Mouse (Mus musculus): ENCODE measurements at regions not wholly inside any gene's neighbourhood (a gene's known extent, or its start where the extent isn't known, plus 50 kb on each side); places are given as distances from the start of the nearest gene placed in this dataset.

GRCm38 (mm10) chr1:190447253-190447652 is 276.7 kb upstream of the Prox1 start:
- no peak for ATAC-seq (ENCODE audit: low read depth)
- Histone ChIP-seq H3K9ac (no peak overlapping the region), H3K27ac (replicated peaks) (no peak overlapping the region), H3K4me3 (no peak overlapping the region), H3K4me1 (replicated peaks) (0 out of 2 replicates have a peak, but pooled peaks cover 5% of the 10 kb centered on the region), H3K4me2 (no peak overlapping the region), H3K27me3 (peaks cover 16% of the 10 kb centered on the region), H3K36me3 (no peaks in the 10 kb centered on the region), H3K9me3 (no peaks in the 10 kb centered on the region)
- 85% methylated on average over 7 of the region's 7 CpGs for WGBS

- Histone ChIP-seq H3K4me3 (no peak overlapping the region), H3K4me2 (no peak overlapping the region), H3K9me3 (no peaks in the 10 kb centered on the region), H3K27ac (replicated peaks) (no peak overlapping the region), H3K27me3 (peaks cover 16% of the 10 kb centered on the region), H3K4me1 (replicated peaks) (0 out of 2 replicates have a peak, but pooled peaks cover 5% of the 10 kb centered on the region), H3K36me3 (no peaks in the 10 kb centered on the region), H3K9ac (no peak overlapping the region)
- no peak for ATAC-seq (ENCODE audit: low read depth)
- 85% methylated on average over 5 of the region's 5 CpGs for WGBS
Observed at GRCm38 (mm10) chr1:190446676-190447075, 276.2 kb upstream of the Prox1 start.

- Histone ChIP-seq H3K36me3 (no peaks in the 10 kb centered on the region), H3K27me3 (peaks cover 16% of the 10 kb centered on the region), H3K4me2 (no peak overlapping the region), H3K9me3 (no peaks in the 10 kb centered on the region), H3K9ac (no peak overlapping the region), H3K4me3 (no peak overlapping the region), H3K27ac (replicated peaks) (no peak overlapping the region), H3K4me1 (replicated peaks) (0 out of 2 replicates have a peak, but pooled peaks cover 5% of the 10 kb centered on the region)
- no peak for ATAC-seq (ENCODE audit: low read depth)
- 63% methylated on average over 9 of the region's 9 CpGs for WGBS
Observed at GRCm38 (mm10) chr1:190444366-190444765, 273.9 kb upstream of the Prox1 start.

GRCm38 (mm10) chr1:190443234-190443633 is 272.7 kb upstream of the Prox1 start:
- WGBS, result 85% methylated on average over 3 of the region's 3 CpGs
- no peak overlapping the region for H3K4me3 ChIP-seq
- H3K27me3 ChIP-seq, result peaks cover 12% of the 10 kb centered on the region
- no peaks in the 10 kb centered on the region for H3K9me3 ChIP-seq
- no peak overlapping the region for H3K27ac ChIP-seq (replicated peaks)
- no peaks in the 10 kb centered on the region for H3K36me3 ChIP-seq
- H3K4me1 ChIP-seq (replicated peaks), result 0 out of 2 replicates have a peak, but pooled peaks cover 2% of the 10 kb centered on the region
- H3K4me2 ChIP-seq, result no peak overlapping the region
- H3K9ac ChIP-seq, result no peak overlapping the region
- no peak for ATAC-seq (ENCODE audit: low read depth)

- no peaks in the 10 kb centered on the region for H3K9me3 ChIP-seq
- H3K27ac ChIP-seq (replicated peaks), result no peak overlapping the region
- no peak for ATAC-seq (ENCODE audit: low read depth)
- H3K4me1 ChIP-seq (replicated peaks), result 0 out of 2 replicates have a peak, but pooled peaks cover 3% of the 10 kb centered on the region
- 82% methylated on average over 4 of the region's 4 CpGs for WGBS
- no peak overlapping the region for H3K4me2 ChIP-seq
- peaks cover 2% of the 10 kb centered on the region for H3K27me3 ChIP-seq
- H3K4me3 ChIP-seq, result no peak overlapping the region
- H3K9ac ChIP-seq, result no peak overlapping the region
- no peaks in the 10 kb centered on the region for H3K36me3 ChIP-seq
Observed at GRCm38 (mm10) chr1:190442166-190442565, 271.7 kb upstream of the Prox1 start.

- ATAC-seq (ENCODE audit: low read depth), result no peak
- Histone ChIP-seq H3K4me1 (replicated peaks) (0 out of 2 replicates have a peak, but pooled peaks cover 6% of the 10 kb centered on the region), H3K9ac (no peak overlapping the region), H3K27me3 (no peaks in the 10 kb centered on the region), H3K9me3 (no peaks in the 10 kb centered on the region), H3K36me3 (no peaks in the 10 kb centered on the region), H3K4me3 (no peak overlapping the region), H3K27ac (replicated peaks) (no peak overlapping the region), H3K4me2 (no peak overlapping the region)
- WGBS, result 82% methylated on average over 2 of the region's 2 CpGs
Observed at GRCm38 (mm10) chr1:190438789-190439188, 268.3 kb upstream of the Prox1 start.

GRCm38 (mm10) chr1:190422874-190423273 is 252.4 kb upstream of the Prox1 start:
- Histone ChIP-seq H3K4me1 (replicated peaks) (no peaks in the 10 kb centered on the region), H3K27ac (replicated peaks) (no peak overlapping the region), H3K4me3 (no peak overlapping the region), H3K4me2 (no peak overlapping the region), H3K27me3 (no peaks in the 10 kb centered on the region), H3K9me3 (no peaks in the 10 kb centered on the region), H3K36me3 (no peaks in the 10 kb centered on the region), H3K9ac (no peak overlapping the region)
- 54% methylated on average over 9 of the region's 9 CpGs for WGBS
- 0 out of 2 replicates have a peak, but pooled peaks have one; percentile 11 for ATAC-seq (ENCODE audit: low read depth)

- Histone ChIP-seq H3K27me3 (no peaks in the 10 kb centered on the region), H3K9ac (no peak overlapping the region), H3K4me1 (replicated peaks) (peaks cover 5% of the 10 kb centered on the region; the same call in 1 of the 2 replicates), H3K27ac (replicated peaks) (no peak overlapping the region), H3K4me3 (no peak overlapping the region), H3K4me2 (no peak overlapping the region), H3K9me3 (no peaks in the 10 kb centered on the region), H3K36me3 (no peaks in the 10 kb centered on the region)
- ATAC-seq (ENCODE audit: low read depth), result no peak
- 85% methylated on average over 13 of the region's 13 CpGs for WGBS
Observed at GRCm38 (mm10) chr1:190419709-190420108, 249.2 kb upstream of the Prox1 start.

GRCm38 (mm10) chr1:190417326-190417725 is 246.8 kb upstream of the Prox1 start:
- WGBS, result 4% methylated on average over 11 of the region's 11 CpGs
- no peak for ATAC-seq (ENCODE audit: low read depth)

GRCm38 (mm10) chr1:190411756-190412155 is 241.2 kb upstream of the Prox1 start:
- no peak for ATAC-seq (ENCODE audit: low read depth)
- no peaks in the 10 kb centered on the region for H3K27me3 ChIP-seq
- no peak overlapping the region for H3K9ac ChIP-seq
- H3K4me2 ChIP-seq, result no peak overlapping the region
- H3K36me3 ChIP-seq, result no peaks in the 10 kb centered on the region
- WGBS, result 84% methylated on average over 5 of the region's 5 CpGs
- H3K4me3 ChIP-seq, result no peak overlapping the region
- no peaks in the 10 kb centered on the region for H3K9me3 ChIP-seq
- no peak overlapping the region for H3K27ac ChIP-seq (replicated peaks)
- H3K4me1 ChIP-seq (replicated peaks), result no peaks in the 10 kb centered on the region

More at GRCm38 (mm10) chr1:190417326-190417725, 246.8 kb upstream of the Prox1 start:
- H3K9me3 ChIP-seq, result no peaks in the 10 kb centered on the region
- no peak overlapping the region for H3K4me3 ChIP-seq
- peaks cover 5% of the 10 kb centered on the region; the same call in 1 of the 2 replicates for H3K4me1 ChIP-seq (replicated peaks)
- no peaks in the 10 kb centered on the region for H3K27me3 ChIP-seq
- H3K27ac ChIP-seq (replicated peaks), result no peak overlapping the region
- no peaks in the 10 kb centered on the region for H3K36me3 ChIP-seq
- H3K4me2 ChIP-seq, result no peak overlapping the region
- H3K9ac ChIP-seq, result no peak overlapping the region

GRCm38 (mm10) chr1:190403335-190403734 is 232.8 kb upstream of the Prox1 start:
- Histone ChIP-seq H3K27me3 (no peaks in the 10 kb centered on the region), H3K4me1 (replicated peaks) (0 out of 2 replicates have a peak, but pooled peaks cover 5% of the 10 kb centered on the region), H3K36me3 (no peaks in the 10 kb centered on the region), H3K4me3 (no peak overlapping the region), H3K27ac (replicated peaks) (no peak overlapping the region), H3K9me3 (no peaks in the 10 kb centered on the region), H3K9ac (no peak overlapping the region), H3K4me2 (no peak overlapping the region)
- no peak for ATAC-seq (ENCODE audit: low read depth)
- 69% methylated on average over 12 of the region's 12 CpGs for WGBS

GRCm38 (mm10) chr1:190398308-190398707 is 227.8 kb upstream of the Prox1 start:
- Histone ChIP-seq H3K27ac (replicated peaks) (no peak overlapping the region), H3K9ac (no peak overlapping the region), H3K36me3 (no peaks in the 10 kb centered on the region), H3K27me3 (no peaks in the 10 kb centered on the region), H3K9me3 (no peaks in the 10 kb centered on the region), H3K4me1 (replicated peaks) (0 out of 2 replicates have a peak, but pooled peaks cover 5% of the 10 kb centered on the region), H3K4me3 (no peak overlapping the region), H3K4me2 (no peak overlapping the region)
- 72% methylated on average over 6 of the region's 6 CpGs for WGBS
- ATAC-seq (ENCODE audit: low read depth), result no peak

GRCm38 (mm10) chr1:190397811-190398210 is 227.3 kb upstream of the Prox1 start:
- H3K4me3 ChIP-seq, result no peak overlapping the region
- no peak overlapping the region for H3K27ac ChIP-seq (replicated peaks)
- no peak overlapping the region for H3K9ac ChIP-seq
- 0 out of 2 replicates have a peak, but pooled peaks cover 2% of the 10 kb centered on the region for H3K4me1 ChIP-seq (replicated peaks)
- WGBS, result 83% methylated on average over 2 of the region's 2 CpGs
- no peaks in the 10 kb centered on the region for H3K27me3 ChIP-seq
- no peaks in the 10 kb centered on the region for H3K9me3 ChIP-seq
- no peak overlapping the region for H3K4me2 ChIP-seq
- no peak for ATAC-seq (ENCODE audit: low read depth)
- no peaks in the 10 kb centered on the region for H3K36me3 ChIP-seq
